Mouse (Mus musculus) midbrain, embryonic 13.5 days (tissue): ENCODE measurements at regions not wholly inside any gene's neighbourhood (a gene's known extent, or its start where the extent isn't known, plus 50 kb on each side); places are given as distances from the start of the nearest gene placed in this dataset.

Experiments used
- ATAC-seq: fragments of 200-750 bp; cut with Nextera tagmentation; 2 replicates; pipeline ENCODE4 v1.8.0; 2017; ENCODE audit warnings: mild to moderate bottlenecking, moderate TSS enrichment, moderate library complexity
- H3K27ac ChIP-seq: fragments of 300-500 bp; sonication (generic); 2 replicates; pipeline ENCODE4 v1.5.1; 2015; ENCODE audit warnings: inconsistent platforms, mild to moderate bottlenecking, moderate library complexity
- H3K27me3 ChIP-seq: fragments of 300-500 bp; sonication (generic); 2 replicates; pipeline ENCODE4 v1.6.1; 2015; ENCODE audit warnings: mild to moderate bottlenecking, inconsistent platforms
- H3K36me3 ChIP-seq: fragments of 300-500 bp; sonication (generic); 2 replicates; pipeline ENCODE4 v1.6.1; 2015; ENCODE audit warnings: mild to moderate bottlenecking, inconsistent platforms
- H3K4me1 ChIP-seq: fragments of 300-500 bp; sonication (generic); replicated peaks from 2 replicates; pipeline ENCODE4 v1.6.1; 2015; ENCODE audit warnings: inconsistent platforms
- H3K4me2 ChIP-seq: fragments of 300-500 bp; sonication (generic); replicated peaks from 2 replicates; pipeline ENCODE4 v1.6.1; 2015; ENCODE audit warnings: moderate library complexity, mild to moderate bottlenecking, inconsistent platforms
- H3K4me3 ChIP-seq: fragments of 300-500 bp; sonication (generic); replicated peaks from 2 replicates; pipeline ENCODE4 v1.5.1; 2015; ENCODE audit warnings: mild to moderate bottlenecking, inconsistent platforms
- H3K9ac ChIP-seq: fragments of 300-500 bp; sonication (generic); replicated peaks from 2 replicates; pipeline ENCODE4 v1.6.1; 2015; ENCODE audit warnings: mild to moderate bottlenecking, inconsistent platforms
- H3K9me3 ChIP-seq: fragments of 300-500 bp; sonication (generic); 2 replicates; pipeline ENCODE4 v1.6.1; 2016; ENCODE audit warnings: mild to moderate bottlenecking, inconsistent platforms
- WGBS: fragments of 180-500 bp; shearing (Covaris S2); methylation state at CpG from one replicate; pipeline ENCODE4 v1.1.7; 2015; 5-methylcytosine and 5-hydroxymethylcytosine counted together

- Histone ChIP-seq H3K27ac (peak overlapping the region; percentile 80), H3K9ac (no peak overlapping the region; the same call in 1 of the 2 replicates), H3K27me3 (0 out of 2 replicates have a peak, but pooled peaks cover 6% of the 10 kb centered on the region), H3K9me3 (no peaks in the 10 kb centered on the region), H3K4me3 (no peak overlapping the region), H3K4me1 (peaks cover 43% of the 10 kb centered on the region), H3K36me3 (no peaks in the 10 kb centered on the region), H3K4me2 (peak overlapping the region; percentile 29)
- ATAC-seq: peak; percentile 89
- WGBS: 14% methylated on average over 15 of the region's 15 CpGs
Observed at GRCm38 (mm10) chr11:24370198-24370860, 292.5 kb downstream of the Bcl11a start.

- Histone ChIP-seq H3K4me3 (no peak overlapping the region), H3K36me3 (no peaks in the 10 kb centered on the region), H3K9ac (no peak overlapping the region; the same call in 1 of the 2 replicates), H3K4me2 (peak overlapping the region; percentile 29), H3K27me3 (0 out of 2 replicates have a peak, but pooled peaks cover 2% of the 10 kb centered on the region), H3K4me1 (peaks cover 43% of the 10 kb centered on the region), H3K9me3 (no peaks in the 10 kb centered on the region), H3K27ac (peak overlapping the region; percentile 80)
- ATAC-seq: peak; percentile 62
- 38% methylated on average over 10 of the region's 10 CpGs for WGBS
Observed at GRCm38 (mm10) chr11:24370861-24371686, 293.2 kb downstream of the Bcl11a start.

DNA sequence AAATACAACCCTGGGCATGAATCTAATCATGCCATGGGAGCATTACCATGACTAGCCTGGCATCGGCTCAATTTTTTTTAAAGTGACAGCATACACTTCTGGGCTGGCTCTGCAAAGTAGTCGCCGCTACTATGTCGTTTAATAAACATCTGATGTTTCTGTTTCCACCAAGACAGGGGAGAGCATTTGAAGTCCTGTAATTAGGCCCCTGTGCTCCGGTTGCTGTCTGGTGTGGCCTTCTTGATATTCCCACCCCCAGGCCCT lies 293.8 kb downstream of the Bcl11a start:
- peaks cover 43% of the 10 kb centered on the region for H3K4me1 ChIP-seq
- WGBS: 48% methylated on average over 5 of the region's 5 CpGs
- no peak overlapping the region; the same call in 1 of the 2 replicates for H3K4me2 ChIP-seq
- H3K4me3 ChIP-seq: no peak overlapping the region
- no peaks in the 10 kb centered on the region for H3K9me3 ChIP-seq
- no peaks in the 10 kb centered on the region for H3K36me3 ChIP-seq
- peak; percentile 57 for ATAC-seq
- H3K27me3 ChIP-seq: no peaks in the 10 kb centered on the region
- H3K27ac ChIP-seq: peak overlapping the region; percentile 48; the same call in 1 of the 2 replicates
- H3K9ac ChIP-seq: no peak overlapping the region

GRCm38 (mm10) chr11:24371963-24372362 lies 294.1 kb downstream of the Bcl11a start:
- 41% methylated on average over 8 of the region's 8 CpGs for WGBS
- Histone ChIP-seq H3K36me3 (no peaks in the 10 kb centered on the region), H3K27ac (peak overlapping the region; percentile 57), H3K4me2 (no peak overlapping the region; the same call in 1 of the 2 replicates), H3K9ac (no peak overlapping the region), H3K4me1 (peaks cover 43% of the 10 kb centered on the region), H3K9me3 (no peaks in the 10 kb centered on the region), H3K27me3 (no peaks in the 10 kb centered on the region), H3K4me3 (no peak overlapping the region)
- ATAC-seq: 0 out of 2 replicates have a peak, but pooled peaks have one; percentile 3

GRCm38 (mm10) chr11:24372616-24373015 lies 294.8 kb downstream of the Bcl11a start:
- no peak overlapping the region for H3K4me2 ChIP-seq
- H3K4me1 ChIP-seq: peaks cover 43% of the 10 kb centered on the region
- no peak overlapping the region for H3K9ac ChIP-seq
- 54% methylated on average over 5 of the region's 5 CpGs for WGBS
- no peaks in the 10 kb centered on the region for H3K27me3 ChIP-seq
- ATAC-seq: no peak
- no peaks in the 10 kb centered on the region for H3K9me3 ChIP-seq
- no peak overlapping the region for H3K4me3 ChIP-seq
- H3K27ac ChIP-seq: peak overlapping the region; percentile 57
- no peaks in the 10 kb centered on the region for H3K36me3 ChIP-seq

DNA sequence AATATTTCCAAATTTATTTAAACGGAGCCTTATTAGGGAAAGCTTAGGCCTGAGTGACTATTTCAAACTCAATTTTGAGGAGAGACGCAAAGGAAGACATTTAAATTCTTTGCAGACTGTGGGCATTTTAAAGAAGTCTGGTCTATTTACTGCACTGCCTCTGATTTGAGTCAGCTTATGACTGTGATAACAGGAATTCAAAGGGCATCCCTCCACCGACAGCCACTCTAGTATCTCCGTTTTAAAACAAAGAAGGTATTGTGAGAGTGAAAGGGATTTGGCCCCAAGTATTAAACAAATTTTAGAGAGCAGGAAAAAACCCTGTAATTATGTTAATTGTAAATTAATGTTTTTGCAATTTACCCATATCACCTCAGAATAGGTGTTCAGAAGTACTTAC lies 295.4 kb downstream of the Bcl11a start:
- Histone ChIP-seq H3K9ac (no peak overlapping the region), H3K4me3 (no peak overlapping the region), H3K4me2 (no peak overlapping the region), H3K9me3 (no peaks in the 10 kb centered on the region), H3K27ac (no peak overlapping the region), H3K27me3 (no peaks in the 10 kb centered on the region), H3K36me3 (no peaks in the 10 kb centered on the region), H3K4me1 (peaks cover 43% of the 10 kb centered on the region)
- WGBS: 54% methylated on average over 4 of the region's 4 CpGs
- ATAC-seq: no peak

GRCm38 (mm10) chr11:24377530-24377929 lies 299.7 kb downstream of the Bcl11a start:
- Histone ChIP-seq H3K9ac (no peak overlapping the region), H3K4me3 (no peak overlapping the region), H3K9me3 (no peaks in the 10 kb centered on the region), H3K27me3 (no peaks in the 10 kb centered on the region), H3K36me3 (no peaks in the 10 kb centered on the region), H3K4me1 (peaks cover 12% of the 10 kb centered on the region), H3K4me2 (no peak overlapping the region), H3K27ac (no peak overlapping the region)
- WGBS: 54% methylated on average over 2 of the region's 2 CpGs
- no peak for ATAC-seq

DNA sequence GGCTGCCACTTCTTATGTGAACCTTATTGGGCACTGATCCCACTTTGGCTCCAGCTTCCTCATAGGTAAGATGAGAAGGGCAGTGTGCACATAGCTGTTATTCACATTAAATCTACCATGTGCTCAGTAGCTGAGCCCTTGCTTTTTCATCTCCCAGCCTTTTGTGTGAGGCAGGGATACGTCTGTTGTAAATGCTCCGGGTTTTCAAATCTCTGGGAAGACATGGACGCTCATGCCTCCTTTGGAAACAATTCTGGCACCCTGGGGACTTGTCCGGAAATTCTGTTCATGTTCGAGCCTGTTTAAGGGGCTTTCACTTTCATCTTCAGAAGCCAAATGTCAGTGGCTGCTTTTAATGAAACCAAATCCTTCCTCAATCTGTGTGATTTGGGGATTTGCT lies 312.7 kb downstream of the Bcl11a start:
- Histone ChIP-seq H3K27ac (no peak overlapping the region), H3K9me3 (no peaks in the 10 kb centered on the region), H3K4me2 (no peak overlapping the region), H3K4me3 (no peak overlapping the region), H3K27me3 (no peaks in the 10 kb centered on the region), H3K9ac (no peak overlapping the region), H3K4me1 (no peaks in the 10 kb centered on the region; the same call in 1 of the 2 replicates), H3K36me3 (no peaks in the 10 kb centered on the region)
- no peak for ATAC-seq
- whole genome bisulfite sequencing: 14% methylated on average over 5 of the region's 5 CpGs

- H3K9me3 ChIP-seq: no peaks in the 10 kb centered on the region
- H3K4me2 ChIP-seq: no peak overlapping the region
- 84% methylated on average over 1 of the region's 1 CpGs for WGBS
- H3K27ac ChIP-seq: no peak overlapping the region
- ATAC-seq: no peak
- no peak overlapping the region for H3K9ac ChIP-seq
- H3K27me3 ChIP-seq: no peaks in the 10 kb centered on the region
- no peaks in the 10 kb centered on the region; the same call in 1 of the 2 replicates for H3K4me1 ChIP-seq
- no peaks in the 10 kb centered on the region for H3K36me3 ChIP-seq
- H3K4me3 ChIP-seq: no peak overlapping the region
Observed at GRCm38 (mm10) chr11:24391385-24391784, 313.5 kb downstream of the Bcl11a start.

DNA sequence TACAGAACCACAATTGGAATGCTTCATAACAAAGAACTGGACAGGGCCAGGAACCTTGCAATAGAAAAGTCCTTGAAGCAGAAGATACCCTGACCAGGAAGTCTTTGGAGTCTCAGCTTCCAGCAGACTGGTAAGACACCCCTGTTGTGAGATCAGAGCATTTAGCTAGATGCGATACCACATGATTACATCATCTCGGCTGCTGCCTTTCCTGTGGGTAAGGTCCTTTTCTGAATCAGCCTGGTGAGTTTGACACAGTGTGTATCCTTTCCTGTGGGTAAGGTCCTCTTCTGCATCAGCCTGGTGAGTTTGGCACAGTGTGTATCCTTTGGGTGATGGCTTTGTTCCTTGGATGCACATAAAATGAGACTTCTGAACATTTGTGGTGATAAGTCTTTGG lies 317.6 kb downstream of the Bcl11a start:
- Histone ChIP-seq H3K9ac (no peak overlapping the region), H3K4me2 (no peak overlapping the region), H3K9me3 (no peaks in the 10 kb centered on the region), H3K36me3 (no peaks in the 10 kb centered on the region), H3K27me3 (no peaks in the 10 kb centered on the region), H3K4me3 (no peak overlapping the region), H3K4me1 (no peaks in the 10 kb centered on the region; the same call in 1 of the 2 replicates), H3K27ac (no peak overlapping the region)
- no peak for ATAC-seq
- WGBS: 96% methylated on average over 2 of the region's 2 CpGs

DNA sequence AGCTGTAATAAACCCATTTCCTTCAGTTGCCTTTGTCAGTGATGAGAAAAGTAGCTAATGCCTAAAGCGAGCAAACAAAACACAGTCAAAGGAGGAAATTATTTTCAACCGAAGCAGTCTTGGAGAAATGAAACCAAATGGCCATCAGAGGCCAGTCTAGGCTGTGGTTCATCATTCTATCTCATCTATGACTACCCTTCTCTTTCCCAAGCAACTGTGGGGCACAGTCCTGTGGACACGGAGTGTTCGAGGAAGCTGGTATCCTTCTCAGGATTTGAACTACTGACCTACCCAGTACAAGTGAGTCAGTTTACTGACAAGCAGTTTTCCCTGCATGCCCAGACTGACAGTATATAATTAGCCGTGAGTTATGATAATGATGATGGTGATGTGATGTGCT lies 319.1 kb downstream of the Bcl11a start:
- no peak overlapping the region for H3K27ac ChIP-seq
- 94% methylated on average over 5 of the region's 5 CpGs for WGBS
- H3K9me3 ChIP-seq: no peaks in the 10 kb centered on the region

DNA sequence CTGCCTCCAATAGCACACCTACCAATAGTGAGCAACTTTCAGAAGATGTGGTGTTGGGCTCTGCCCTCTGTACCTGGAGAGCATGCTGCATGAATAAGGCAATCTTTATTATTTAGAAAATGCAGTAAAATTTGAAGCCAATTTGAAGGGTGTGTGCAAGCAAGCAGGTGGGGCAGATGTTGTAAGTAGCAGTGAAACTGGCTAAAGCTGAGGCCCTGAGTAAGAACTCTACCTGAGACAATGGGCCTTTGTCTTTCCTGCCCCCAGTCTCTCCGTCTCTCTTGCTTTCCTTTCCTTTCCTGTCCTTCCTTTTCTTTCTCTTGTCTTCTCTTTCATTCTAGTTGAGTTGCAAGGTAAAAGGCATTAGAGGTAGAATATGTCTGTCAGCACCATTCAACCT lies 319.9 kb downstream of the Bcl11a start:
- Histone ChIP-seq H3K27ac (no peak overlapping the region), H3K4me3 (no peak overlapping the region), H3K4me1 (no peaks in the 10 kb centered on the region), H3K4me2 (no peak overlapping the region), H3K9me3 (no peaks in the 10 kb centered on the region), H3K9ac (no peak overlapping the region), H3K36me3 (no peaks in the 10 kb centered on the region), H3K27me3 (no peaks in the 10 kb centered on the region)
- no peak for ATAC-seq
- 65% methylated on average over 1 of the region's 1 CpGs for WGBS

More for the DNA sequence above, 319.1 kb downstream of the Bcl11a start:
- Histone ChIP-seq H3K36me3 (no peaks in the 10 kb centered on the region), H3K27me3 (no peaks in the 10 kb centered on the region), H3K4me2 (no peak overlapping the region), H3K4me3 (no peak overlapping the region), H3K4me1 (no peaks in the 10 kb centered on the region), H3K9ac (no peak overlapping the region)
- ATAC-seq: no peak
